Mouse (Mus musculus): ENCODE data around the gene Hbb-bs. TPM values are rescaled to one million over a fixed set of nuclear protein-coding genes. Genes with fewer than 3 reads are reported as not detected.
"Not testable (repeated sequence)": the region's sequence is repeated elsewhere in the genome, so short reads cannot be mapped to it uniquely, and the experiment has no call there.

Hbb-bs gene
- total RNA-seq (2021) = 100 to 1,000 TPM; 267 to 283 TPM
- long read RNA-seq, transcript Hbb-bs-201 (3 exons, 628 nt) = major isoform, 31 of 31 reads
- long read RNA-seq, partial matches to known transcripts = 0 of 31 reads
- long read RNA-seq, other reads (novel, unspliced or antisense) = 0 of 31 reads

DNA sequence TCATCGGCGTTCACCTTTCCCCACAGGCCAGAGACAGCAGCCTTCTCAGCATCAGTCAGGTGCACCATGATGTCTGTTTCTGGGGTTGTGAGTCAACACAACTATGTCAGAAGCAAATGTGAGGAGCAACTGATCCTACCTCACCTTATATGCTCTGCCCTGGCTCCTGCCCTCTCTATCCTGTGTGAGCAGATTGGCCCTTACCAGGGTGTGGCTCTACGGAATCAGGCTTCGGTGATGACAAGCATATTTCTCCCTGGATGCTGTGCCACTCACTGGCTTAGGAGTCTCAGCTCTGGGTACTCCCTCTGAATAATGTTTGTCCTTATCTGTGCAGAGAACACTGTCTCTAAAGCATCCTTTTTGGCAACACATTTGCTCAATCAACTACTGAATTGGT is at the start of gene Hbb-bs:
Hbb-bs (minus strand) TSS at position 289 of the 400 bp plus-strand sequence.
- no peak for DNase-seq (ENCODE audit: low spot score in 2 of 2)

DNA sequence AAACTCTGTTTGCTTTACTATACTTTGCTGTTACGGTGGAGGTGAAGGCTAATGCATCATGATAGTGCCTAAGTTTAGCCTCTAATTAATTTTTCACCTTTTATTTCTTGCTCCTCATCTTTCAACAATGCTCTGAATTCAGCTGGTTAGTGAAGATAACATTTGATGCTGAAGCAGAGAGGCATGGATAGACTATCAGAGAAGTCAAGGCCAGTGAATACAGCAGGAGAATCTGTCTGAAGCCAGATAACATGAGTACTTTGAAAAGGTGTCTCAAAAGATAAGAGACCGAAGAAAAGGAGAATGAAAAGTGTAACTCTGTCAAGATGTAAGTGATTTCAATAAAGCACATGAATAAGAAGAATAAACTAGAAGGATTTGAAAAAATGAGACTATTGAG is 49.2 kb upstream of the Hbb-bs start:
- no peak for DNase-seq (ENCODE audit: low spot score in 2 of 2)

DNA sequence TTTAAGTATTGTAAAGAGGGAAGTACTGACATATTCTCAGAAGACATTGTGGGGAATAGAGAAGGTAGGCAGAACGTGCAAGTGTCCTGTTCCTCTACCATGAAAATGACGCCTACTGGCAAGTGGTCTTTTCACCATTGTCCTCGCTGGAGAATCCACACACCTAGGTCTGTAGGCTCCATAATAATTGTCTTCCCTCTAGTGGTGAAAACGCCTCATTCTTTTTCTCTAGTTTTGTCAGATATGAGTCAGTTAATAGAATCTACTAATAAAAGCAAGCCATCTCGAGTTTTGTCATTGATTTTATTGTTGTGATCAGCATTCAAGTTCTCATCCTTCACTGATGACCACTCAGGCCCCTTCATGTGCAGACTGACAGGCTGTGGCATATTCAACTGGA is 46.6 kb upstream of the Hbb-bs start:
- DNase-seq (ENCODE audit: low spot score in 2 of 2) = no peak

DNA sequence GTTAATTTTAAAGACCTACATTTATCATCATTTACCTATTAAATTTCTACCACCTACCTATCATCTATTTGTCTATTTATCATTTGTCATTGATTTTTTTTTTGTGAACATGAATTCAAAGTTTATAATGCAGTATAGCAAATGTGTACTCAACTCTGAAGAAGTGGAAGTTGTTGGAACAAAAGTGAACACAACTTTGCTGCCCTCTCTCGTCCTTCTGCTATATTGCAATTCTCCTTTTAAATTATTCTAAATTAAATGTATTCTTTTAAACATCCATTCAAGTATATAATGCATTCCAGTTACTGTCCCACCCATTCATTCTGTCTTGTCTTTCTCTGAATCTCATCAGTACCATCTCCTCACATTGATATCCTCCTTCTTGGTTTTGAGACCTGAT is 45.2 kb upstream of the Hbb-bs start:
- peak in 1 of 2 experiments; percentile 2 for DNase-seq (ENCODE audit: low spot score in 2 of 2)

DNA sequence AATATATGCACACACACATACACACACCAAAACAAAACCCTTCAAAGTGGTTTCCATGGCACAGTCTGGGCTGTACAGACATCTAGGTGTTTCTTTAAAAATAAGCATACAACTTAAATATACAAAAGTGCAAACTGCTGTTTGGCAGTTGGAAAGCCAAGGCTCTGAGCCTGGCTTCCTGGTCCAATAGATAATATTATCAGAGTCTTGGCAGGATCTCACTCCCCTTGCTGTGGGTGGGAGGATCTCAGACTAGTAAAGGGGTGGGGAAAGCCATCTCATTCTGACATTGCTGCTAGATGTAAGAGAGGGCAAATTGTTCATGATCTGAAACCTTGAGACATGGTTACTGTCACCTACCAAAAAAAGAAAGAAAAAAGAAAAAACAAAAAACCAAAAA is 42.8 kb upstream of the Hbb-bs start:
- no peak for DNase-seq (ENCODE audit: low spot score in 2 of 2)

DNA sequence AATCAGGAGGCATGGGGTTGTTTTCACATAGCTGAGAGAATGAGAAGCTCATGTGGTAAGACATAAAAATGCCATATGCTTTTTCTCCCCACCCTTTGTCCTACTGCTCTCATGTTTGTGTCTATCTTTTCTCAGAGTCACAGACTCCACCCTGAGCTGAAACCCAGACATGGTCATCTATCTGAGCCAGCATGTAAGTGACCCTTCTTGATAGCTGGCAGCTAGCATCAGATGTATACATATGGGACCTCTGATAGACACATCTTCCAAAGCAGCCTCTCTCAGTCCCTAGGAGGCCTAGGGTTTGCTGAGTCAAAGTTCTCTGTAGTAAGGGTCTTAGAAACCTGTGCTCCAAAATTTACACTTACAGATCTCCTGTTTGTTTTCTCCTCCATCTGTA is 37.8 kb upstream of the Hbb-bs start:
- no peak for DNase-seq (ENCODE audit: low spot score in 2 of 2)

DNA sequence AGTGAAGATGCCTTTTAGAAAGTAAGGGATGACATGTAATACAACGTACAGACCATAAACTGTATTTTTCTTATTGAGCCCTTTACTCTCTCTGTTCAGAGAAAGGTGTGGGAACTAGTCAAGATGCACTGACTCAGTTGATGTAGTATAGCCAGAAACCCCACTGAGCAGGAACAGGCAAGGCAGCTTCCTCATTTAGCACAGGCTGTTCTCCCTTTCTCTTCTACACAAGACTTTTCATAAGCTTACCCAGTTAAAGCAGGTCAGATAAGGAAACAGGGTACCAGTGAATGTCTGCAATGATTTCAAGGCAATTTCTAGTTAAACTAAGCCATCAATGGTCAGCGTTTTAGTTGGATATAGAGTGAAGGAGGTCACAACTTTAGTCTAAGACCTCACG is 33.6 kb upstream of the Hbb-bs start:
- DNase-seq (ENCODE audit: low spot score in 2 of 2) = no peak

DNA sequence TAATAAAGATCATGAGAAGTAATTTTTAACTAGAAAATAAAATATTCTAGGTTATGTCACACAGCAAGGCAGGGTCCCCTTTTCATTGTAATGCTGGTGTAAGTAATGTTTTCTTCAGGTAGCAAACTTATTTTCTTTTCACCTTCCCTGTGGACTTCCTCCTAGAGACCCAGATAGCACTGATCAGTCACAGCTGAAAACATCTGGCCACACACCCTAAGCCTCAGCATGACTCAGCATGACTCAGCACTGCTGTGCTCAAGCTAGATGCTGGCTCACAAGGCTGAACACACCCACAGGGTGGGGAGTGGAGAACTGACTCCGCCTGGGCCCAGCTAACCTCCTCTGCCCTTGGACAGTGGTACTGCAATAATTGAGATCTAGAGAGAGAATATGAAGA is 33.0 kb upstream of the Hbb-bs start:
- DNase-seq (ENCODE audit: low spot score in 2 of 2) = no peak

DNA sequence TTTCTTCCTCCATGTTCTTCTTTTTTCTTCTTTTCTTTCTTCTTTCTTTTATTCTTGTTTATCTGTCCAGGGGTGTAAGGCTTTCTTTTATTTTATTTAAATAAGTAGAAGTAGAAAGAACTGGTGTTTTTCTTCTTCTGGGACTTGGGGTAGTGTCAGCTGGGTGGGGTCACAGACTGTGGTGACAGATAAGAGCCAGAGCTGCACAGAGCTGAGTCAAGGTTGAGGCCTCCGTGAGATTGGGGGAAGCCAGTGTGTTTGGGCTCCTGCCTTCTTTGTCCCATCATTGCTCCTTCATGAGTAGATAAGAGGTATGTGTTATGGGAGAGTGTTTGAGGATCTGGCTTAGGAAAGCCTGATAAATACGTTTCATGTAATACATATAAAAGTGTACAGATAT is 31.2 kb upstream of the Hbb-bs start:
- no peak for DNase-seq (ENCODE audit: low spot score in 2 of 2)

DNA sequence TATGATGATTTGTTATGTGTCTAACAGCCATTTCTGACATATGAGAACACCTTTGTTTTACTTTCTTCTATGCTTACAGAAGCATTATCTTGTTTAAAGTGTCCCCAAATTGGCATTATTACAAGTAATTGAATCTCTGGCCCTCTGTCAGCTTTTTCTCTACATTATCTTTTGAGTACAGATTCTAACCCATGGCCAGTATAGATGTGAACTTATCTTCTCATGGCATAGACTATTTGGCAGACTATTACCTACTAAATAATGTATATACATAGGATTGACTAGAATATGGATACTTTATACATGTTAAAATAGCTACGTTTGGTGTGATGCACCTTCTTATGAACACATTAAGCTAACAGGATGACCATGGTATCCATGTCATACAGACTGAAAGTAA is 26.8 kb upstream of the Hbb-bs start:
- DNase-seq (ENCODE audit: low spot score in 2 of 2) = no peak

DNA sequence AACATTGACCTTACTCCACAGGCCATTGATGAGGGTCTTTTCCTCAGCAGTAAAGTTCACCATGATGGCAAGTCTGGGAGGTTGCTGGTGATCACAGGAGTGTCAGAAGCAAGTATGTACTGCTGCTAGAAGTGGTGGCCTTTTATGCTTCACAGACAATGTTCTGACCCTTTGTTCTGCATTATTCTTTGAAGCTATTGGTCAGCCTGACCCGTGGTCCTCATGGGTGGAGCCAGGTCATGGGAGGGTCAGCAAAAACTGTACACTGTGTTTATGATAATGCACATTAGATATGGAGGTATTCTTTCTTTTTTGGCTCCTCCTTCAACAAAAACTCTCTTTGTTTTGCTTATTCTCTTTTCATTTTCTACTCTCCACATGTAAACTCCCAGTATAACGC is 25.2 kb upstream of the Hbb-bs start, which contains the start of gene Hbb-y:
Hbb-y (minus strand) TSS at position 127 of the 400 bp plus-strand sequence.
- DNase-seq (ENCODE audit: low spot score in 2 of 2) = no peak

DNA sequence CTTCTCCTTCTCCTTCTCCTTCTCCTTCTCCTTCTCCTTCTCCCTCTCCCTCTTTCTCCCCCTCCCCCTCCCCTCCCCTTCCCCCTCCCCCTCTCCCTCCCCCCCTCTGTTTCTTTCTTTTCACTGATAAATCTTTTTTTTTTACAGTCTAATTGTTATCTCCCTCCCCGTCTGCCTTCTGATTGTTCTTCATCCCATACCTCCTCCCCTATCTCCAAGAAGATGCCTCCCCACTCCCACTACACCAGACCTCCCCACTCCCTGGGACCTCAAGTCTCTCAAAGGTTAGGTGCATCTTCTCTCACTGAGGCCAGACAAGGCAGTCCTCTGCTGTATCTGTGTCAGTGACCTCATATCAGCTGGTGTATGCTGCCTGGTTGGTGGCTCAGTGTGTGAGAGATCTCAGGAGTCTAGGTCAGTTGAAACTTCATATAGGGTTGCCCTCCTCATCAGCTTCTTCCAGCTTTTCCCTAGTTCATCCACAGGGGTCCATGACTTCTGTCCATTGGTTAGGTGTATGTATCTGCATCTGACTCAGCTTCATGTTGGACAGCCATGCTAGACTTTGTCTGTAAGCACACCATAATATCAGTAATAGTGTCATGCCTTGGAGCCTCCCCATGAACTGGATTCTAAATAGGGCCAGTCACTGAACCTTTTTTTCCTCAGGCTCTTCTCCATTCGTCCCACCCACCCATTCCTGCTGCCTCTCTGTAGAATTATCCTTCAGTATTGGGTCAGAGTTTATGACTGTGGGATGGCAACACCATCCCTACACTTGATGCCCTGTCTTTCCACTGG is 16.8 kb upstream of the Hbb-bs start:
- no peak for DNase-seq (ENCODE audit: low spot score in 2 of 2)

DNA sequence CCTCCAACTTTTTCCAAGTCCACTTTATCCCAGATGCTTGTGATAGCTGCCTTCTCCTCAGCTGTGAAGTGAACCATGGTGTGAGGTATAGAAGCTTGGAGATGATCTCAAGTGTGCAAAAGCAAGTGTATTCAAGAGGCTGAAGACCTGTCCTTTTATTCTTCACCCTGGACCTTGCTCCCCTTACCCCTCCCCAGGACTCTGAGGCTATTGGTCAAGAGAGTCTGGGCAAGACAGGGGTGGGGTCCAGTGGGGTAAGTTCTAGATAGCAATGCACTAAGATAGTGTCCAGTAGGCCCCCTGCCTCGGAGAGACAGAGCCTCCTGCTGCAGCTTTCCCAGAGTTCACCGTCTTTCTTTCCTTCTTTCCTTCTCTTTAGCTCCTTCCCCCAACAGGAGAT is 15.1 kb upstream of the Hbb-bs start, which contains the start of gene Hbb-bh1:
Hbb-bh1 (minus strand) TSS at position 131 of the 400 bp plus-strand sequence.
- DNase-seq (ENCODE audit: low spot score in 2 of 2) = no peak

DNA sequence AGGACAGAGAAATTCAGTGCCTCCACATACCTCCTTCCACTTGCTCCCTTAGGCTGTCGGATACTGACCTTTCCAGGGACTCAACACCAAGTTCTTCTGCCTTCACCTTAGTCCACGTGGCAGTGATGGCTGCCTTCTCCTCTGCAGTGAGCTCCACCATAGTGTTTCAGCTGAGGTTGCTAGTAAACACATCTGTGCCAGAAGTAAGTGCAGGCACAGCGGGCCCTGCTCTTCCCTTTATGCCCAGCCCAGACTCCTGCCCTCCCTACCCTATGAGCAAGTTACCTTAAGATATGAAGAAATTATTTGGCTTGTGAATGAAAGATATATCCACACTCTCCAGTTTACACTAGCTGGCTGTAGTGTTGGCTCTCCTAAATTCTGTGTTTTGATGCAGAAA is 12.4 kb upstream of the Hbb-bs start, which contains the start of gene Hbb-bh2:
Hbb-bh2 (minus strand) TSS at position 253 of the 400 bp plus-strand sequence.
- no peak for DNase-seq (ENCODE audit: low spot score in 2 of 2)

DNA sequence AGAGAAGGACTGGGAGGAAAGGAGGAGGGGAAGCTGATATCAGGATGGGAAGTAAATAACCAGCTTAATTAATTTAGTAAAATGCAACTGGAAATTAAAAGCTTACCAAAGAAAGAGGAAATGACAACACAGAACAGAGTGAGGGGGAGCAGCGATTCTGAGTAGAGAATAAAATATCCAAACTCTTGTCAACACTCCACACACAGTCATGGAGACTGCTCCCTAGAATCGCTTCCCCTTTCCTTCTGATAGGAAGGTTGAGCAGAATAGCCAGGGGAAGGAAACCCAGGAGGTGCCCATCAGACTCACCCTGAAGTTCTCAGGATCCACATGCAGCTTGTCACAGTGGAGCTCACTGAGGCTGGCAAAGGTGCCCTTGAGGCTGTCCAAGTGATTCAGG is 757 bp downstream of the Hbb-bs start:
- not testable (repeated sequence) for DNase-seq (ENCODE audit: low spot score in 2 of 2)

DNA sequence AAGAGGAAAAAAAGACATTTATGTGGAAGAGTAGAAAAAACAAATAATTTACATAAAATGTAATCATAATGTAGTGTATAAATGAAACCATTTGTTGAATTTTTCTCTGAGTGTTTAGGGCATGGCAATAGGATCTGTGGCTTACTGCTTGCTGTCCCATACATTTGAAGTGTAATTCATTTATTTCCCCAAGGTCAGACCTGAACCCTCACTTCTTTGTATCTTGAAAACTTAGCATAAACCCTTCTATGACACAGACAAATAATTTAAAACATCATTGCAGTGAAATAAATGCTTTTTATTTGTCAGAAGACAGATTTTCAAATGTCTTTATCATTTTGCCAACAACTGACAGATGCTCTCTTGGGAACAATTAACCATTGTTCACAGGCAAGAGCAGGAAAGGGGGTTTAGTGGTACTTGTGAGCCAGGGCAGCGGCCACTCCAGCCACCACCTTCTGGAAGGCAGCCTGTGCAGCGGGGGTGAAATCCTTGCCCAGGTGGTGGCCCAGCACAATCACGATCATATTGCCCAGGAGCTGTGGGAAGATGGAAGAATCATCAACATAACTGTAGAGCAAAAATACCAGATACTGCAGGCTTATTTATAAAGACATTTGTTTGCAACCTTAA is 1.5 kb downstream of the Hbb-bs start:
- DNase-seq (ENCODE audit: low spot score in 2 of 2) = peak in 1 of 2 experiments; percentile 4

DNA sequence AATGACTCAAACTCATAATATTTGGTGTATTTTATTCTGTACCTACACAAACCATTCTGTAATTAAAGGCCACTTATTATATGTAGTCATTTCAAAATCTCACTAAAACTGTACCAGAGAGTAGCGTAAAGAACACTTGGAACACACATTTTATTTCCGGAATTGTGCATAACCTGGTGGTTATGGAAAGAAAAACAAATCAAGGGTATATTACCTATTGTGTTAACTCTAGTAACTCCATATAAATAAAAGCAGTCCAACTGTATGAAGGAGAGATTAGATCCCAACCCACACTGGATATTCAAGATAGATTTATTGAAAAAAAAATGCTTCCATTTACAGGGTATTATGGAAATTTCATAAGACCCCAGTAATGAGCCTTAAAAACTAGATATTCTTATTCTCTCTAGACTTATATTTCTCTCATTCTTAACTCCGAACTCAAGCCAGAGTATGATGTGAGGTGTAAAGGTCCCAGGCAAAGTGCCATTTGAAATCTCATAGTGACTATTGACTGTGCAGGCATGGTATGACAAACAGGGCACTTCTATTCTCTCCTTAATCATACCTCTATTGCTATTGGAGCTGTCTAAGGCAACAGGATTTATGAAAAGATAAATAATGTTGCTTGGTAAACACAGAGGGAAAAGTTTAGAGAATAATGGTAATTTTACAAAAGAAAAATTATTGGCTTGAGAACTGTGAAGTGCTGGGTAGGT is 2.2 kb downstream of the Hbb-bs start:
- DNase-seq (ENCODE audit: low spot score in 2 of 2) = no peak

DNA sequence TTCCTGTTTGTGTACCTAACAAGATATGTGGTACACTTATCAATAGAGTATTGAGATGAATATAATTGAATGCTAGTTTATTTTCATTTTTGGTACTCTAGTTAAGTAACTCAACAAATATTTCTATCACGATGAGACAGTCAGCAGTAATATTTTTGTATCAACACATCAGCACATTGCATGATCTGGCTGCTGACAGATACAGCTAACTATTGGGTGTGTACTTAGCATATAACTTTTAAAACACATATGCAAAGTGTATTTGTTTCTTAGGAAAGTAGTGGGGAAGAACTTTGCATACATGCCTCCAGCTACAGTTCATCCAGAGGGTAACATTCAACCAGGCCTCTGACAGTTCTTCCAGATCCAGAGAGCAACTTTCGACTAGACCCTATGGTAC is 3.3 kb downstream of the Hbb-bs start:
- no peak for DNase-seq (ENCODE audit: low spot score in 2 of 2)

DNA sequence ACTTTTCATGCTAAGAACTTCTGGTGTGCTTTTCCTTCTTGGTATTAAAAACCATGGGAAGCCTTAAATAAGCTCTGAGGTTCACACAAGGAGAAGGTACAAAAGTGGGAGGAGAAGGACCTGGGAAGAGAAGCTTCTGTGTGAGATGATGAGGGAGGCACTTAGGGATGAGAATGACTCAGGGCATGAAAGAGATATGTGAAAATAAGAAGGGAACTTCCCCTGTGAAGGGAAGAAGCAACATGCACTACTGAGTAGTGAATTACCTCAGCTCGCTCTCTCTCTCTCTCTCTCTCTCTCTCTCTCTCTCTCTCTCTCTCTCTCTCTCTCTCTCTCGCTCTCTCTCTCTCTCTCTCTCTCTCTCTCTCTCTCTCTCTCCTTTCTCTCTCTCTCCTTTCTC is 12.8 kb downstream of the Hbb-bs start:
- DNase-seq (ENCODE audit: low spot score in 2 of 2) = not testable (repeated sequence)

DNA sequence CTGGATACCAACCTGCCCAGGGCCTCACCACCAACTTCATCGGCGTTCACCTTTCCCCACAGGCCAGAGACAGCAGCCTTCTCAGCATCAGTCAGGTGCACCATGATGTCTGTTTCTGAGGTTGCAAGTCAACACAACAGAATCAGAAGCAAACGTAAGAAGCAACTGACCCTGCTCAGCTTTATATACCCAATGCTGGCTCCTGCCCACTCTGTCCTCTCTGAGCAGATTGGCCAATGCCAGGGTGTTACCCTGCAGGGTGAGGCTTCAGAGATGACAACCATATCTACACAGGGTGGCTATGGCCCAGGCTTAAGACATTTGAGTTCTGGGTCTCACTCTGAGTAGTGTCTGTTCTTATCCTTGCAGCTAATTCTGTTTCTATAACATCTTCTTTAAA is 14.1 kb downstream of the Hbb-bs start, which contains the start of gene Hbb-bt:
Hbb-bt (minus strand) TSS at position 231 of the 400 bp plus-strand sequence.
- DNase-seq (ENCODE audit: low spot score in 2 of 2) = no peak

DNA sequence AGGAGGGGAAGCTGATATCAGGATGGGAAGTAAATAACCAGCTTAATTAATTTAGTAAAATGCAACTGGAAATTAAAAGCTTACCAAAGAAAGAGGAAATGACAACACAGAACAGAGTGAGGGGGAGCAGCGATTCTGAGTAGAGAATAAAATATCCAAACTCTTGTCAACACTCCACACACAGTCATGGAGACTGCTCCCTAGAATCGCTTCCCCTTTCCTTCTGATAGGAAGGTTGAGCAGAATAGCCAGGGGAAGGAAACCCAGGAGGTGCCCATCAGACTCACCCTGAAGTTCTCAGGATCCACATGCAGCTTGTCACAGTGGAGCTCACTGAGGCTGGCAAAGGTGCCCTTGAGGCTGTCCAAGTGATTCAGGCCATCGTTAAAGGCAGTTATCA is 14.7 kb downstream of the Hbb-bs start:
- DNase-seq (ENCODE audit: low spot score in 2 of 2) = not testable (repeated sequence)

DNA sequence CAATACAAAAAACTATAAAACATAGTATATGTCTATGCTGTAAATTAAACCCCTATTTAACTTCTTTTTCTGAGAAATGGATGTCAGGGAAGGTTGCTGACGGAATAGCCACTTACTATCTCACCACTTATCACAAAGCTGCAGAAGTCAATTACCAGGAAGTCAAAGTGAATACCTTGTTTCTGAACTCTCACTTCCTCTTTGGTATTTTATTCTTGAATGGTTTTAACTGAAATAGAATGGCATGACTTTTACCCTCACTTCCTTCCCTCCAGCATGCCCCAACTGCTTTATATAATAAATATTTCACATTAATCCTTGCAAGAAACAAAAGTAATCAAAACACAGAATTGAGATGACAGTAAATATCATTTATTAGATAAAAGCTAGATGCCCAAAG is 15.7 kb downstream of the Hbb-bs start:
- no peak for DNase-seq (ENCODE audit: low spot score in 2 of 2)

Data from layer of hippocampus, adult 18-20 months (tissue).